Mouse (Mus musculus) bone marrow macrophage, adult 2 months (primary cell): Measurements from ENCODE around the gene Tmem123.

ENCODE experiments used
- CTCF ChIP-seq: IDR thresholded peaks from 2 replicates; pipeline ENCODE4 v1.5.1; 2012; ENCODE audit warnings: low read depth, mild to moderate bottlenecking, low read length, moderate library complexity
- POLR2A ChIP-seq: IDR thresholded peaks from 2 replicates; pipeline ENCODE4 v1.6.1; 2012; ENCODE audit warnings: mild to moderate bottlenecking, low read depth, low read length, borderline replicate concordance

- TF ChIP-seq POLR2A (no peak), CTCF (no peak)
Measured at GRCm38 (mm10) chr9:7772773-7773454, 9.1 kb downstream of the Tmem123 start.
